Mouse (Mus musculus) limb, embryonic 13.5 days (tissue): ENCODE results near the gene Fam241b. TPM values are rescaled to one million over a fixed set of nuclear protein-coding genes. Genes with fewer than 3 reads are reported as not detected.

ENCODE experiments used
- ATAC-seq: fragments of 200-750 bp; cut with Nextera tagmentation; 2 replicates; pipeline ENCODE4 v1.8.0; 2017; ENCODE audit warnings: low read depth, moderate number of reproducible peaks, moderate TSS enrichment; ENCODE audit not compliant: low FRiP score
- H3K27ac ChIP-seq: fragments of 300-500 bp; sonication (generic); 2 replicates; pipeline ENCODE4 v1.5.1; 2015; ENCODE audit warnings: inconsistent platforms, mild to moderate bottlenecking, moderate library complexity
- H3K27me3 ChIP-seq: fragments of 300-500 bp; sonication (generic); 2 replicates; pipeline ENCODE4 v1.6.1; 2015; ENCODE audit warnings: mild to moderate bottlenecking, inconsistent platforms
- H3K36me3 ChIP-seq: fragments of 300-500 bp; sonication (generic); 2 replicates; pipeline ENCODE4 v1.6.1; 2015; ENCODE audit warnings: inconsistent platforms, mild to moderate bottlenecking, moderate library complexity
- H3K4me1 ChIP-seq: fragments of 300-500 bp; sonication (generic); 2 replicates; pipeline ENCODE4 v1.6.1; 2015; ENCODE audit warnings: inconsistent platforms
- H3K4me2 ChIP-seq: fragments of 300-500 bp; sonication (generic); replicated peaks from 2 replicates; pipeline ENCODE4 v1.6.1; 2015; ENCODE audit warnings: inconsistent platforms, mild to moderate bottlenecking, moderate library complexity
- H3K4me3 ChIP-seq: fragments of 300-500 bp; sonication (generic); 2 replicates; pipeline ENCODE4 v1.5.1; 2015; ENCODE audit warnings: moderate library complexity, mild to moderate bottlenecking, inconsistent platforms
- H3K9ac ChIP-seq: fragments of 300-500 bp; sonication (generic); 2 replicates; pipeline ENCODE4 v1.6.1; 2015; ENCODE audit warnings: mild to moderate bottlenecking, inconsistent platforms
- H3K9me3 ChIP-seq: fragments of 300-500 bp; sonication (generic); 2 replicates; pipeline ENCODE4 v1.6.1; 2016; ENCODE audit warnings: inconsistent platforms
- WGBS: fragments of 180-500 bp; shearing (Covaris S2); methylation state at CpG from one replicate; pipeline ENCODE4 v1.1.7; 2015; 5-methylcytosine and 5-hydroxymethylcytosine counted together
- polyA plus RNA-seq: library from polyadenylated mRNA; unstranded; fragments of >200 nt; fragmentation: Nextera tagmentation; extraction: Ambion mirVana; gene quantifications from 2 replicates; pipeline ENCODE4 v1.2.1, GENCODE M21; 2015

The Fam241b gene
- polyA plus RNA-seq, 1 experiment from 2014 or later = 16.2 TPM

DNA sequence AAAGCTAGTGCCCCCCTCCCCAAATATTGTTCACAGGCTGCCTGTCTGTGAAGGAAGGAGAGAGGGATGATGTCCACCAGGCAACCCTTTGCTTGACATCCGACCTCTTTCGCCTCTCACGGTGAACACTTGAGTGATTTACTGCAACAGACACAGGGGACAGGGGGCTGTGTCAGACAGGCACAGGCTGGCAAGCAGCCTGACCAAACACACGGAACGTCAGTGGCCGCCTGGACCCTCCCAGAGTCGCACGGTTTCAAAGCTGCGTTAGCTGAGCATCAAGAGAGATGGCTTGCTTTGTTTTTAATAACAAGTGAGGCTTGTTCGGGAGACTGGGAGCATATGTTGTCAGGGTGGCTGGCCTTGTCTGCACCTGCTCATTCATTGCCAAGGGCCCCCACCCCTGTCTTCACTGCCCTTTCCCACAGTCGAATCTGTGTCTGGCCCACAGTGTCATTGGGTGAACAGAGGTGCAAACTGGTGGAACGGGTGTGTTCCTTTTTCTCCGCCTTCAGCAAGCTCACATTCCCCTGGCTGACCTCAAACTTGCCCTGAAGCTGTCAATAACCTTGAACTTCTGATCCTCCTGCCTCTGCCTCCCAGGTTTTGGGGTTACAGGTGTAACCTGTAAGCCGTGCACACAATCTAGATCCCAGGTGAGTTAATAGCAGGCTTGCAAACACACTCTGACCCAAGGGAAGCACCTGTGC, 82.6 kb downstream of the Fam241b start:
- Histone ChIP-seq H3K9ac (peak overlapping the region; percentile 15; the same call in 1 of the 2 replicates), H3K4me1 (peaks cover 26% of the 10 kb centered on the region), H3K4me2 (peak overlapping the region; percentile 38), H3K36me3 (no peaks in the 10 kb centered on the region), H3K27ac (peak overlapping the region; percentile 72), H3K27me3 (no peaks in the 10 kb centered on the region), H3K9me3 (no peaks in the 10 kb centered on the region), H3K4me3 (no peak overlapping the region)
- ATAC-seq = no peak
- 22% methylated on average over 14 of the region's 14 CpGs for WGBS

DNA sequence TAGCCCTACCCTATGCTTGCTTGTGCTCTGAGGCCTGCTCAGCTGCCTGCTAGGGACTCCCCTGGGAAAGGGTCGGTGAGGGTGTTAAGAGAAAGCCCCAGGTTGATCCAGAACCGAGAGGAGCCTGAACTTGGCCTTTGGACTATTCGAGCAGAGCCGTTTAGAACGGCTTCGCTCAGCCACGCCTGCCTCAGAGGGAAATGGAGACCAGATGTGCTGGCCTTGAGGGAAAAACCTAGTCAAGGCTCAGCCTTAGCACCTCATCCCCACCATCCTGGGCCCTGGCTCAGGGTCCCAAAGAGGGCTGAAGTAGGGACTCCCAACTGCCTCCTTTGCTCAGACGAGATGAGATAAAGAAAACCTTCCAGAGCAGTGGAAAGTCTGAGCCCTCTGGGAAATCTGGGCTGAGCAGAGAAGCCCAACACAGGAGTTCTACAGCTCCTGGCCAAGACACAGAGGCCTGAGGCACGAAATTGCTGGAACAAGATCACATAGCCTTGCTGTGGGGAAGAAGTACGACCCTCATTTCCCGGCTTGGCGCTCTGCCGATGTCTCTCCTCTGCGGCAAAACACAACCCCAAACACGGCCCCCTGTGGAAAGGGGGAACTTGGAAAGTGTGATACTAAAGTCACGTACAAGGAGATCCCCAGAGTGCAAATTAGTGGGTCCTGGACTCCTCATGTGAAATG, 83.4 kb downstream of the Fam241b start:
- Histone ChIP-seq H3K27ac (peak overlapping the region; percentile 72), H3K4me2 (peak overlapping the region; percentile 38), H3K4me3 (no peak overlapping the region), H3K9me3 (no peaks in the 10 kb centered on the region), H3K9ac (peak overlapping the region; percentile 25), H3K27me3 (no peaks in the 10 kb centered on the region), H3K36me3 (no peaks in the 10 kb centered on the region), H3K4me1 (peaks cover 26% of the 10 kb centered on the region)
- WGBS = 15% methylated on average over 16 of the region's 16 CpGs
- peak; percentile 79 for ATAC-seq

DNA sequence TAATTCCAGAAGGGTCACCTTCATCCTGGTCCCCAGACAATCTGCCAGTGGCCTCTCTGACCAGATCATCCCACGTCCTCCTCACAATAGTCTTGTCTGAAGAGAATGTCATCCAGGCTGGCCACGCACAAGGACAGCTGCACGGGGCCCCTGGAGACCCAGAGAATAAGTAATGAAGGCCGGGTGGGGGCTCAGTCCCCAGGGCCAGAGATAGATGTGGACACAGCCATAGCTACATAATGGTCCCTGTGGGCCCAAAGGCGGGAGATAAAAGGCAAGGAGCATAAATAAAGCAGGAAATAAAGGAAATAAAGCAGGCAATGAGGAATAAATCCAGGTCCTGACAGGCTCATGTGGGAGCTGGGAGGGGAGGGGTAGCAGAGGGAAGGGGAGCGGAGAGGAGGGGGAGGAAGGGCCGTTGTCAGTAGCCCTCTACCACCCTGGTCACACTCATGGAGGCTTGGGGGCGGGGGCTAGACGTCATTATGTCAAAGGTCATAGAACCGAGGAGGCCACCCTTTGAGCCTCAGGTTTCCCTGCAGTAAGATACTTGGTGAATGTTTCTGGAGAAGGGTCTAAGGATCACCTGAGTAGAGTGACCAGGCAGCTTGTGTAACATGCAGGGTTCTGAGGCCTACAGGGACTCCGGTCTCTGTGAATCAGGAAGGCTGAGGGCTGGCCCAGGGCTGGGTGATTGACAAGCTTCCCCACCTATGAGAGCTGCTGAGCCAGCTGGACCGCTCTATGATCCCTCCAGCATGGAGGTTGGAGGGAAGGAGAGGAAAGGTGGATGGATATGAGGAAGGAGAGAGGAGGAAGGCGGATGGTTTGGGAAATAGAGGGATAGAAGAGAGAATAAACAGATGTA, 85.0 kb downstream of the Fam241b start:
- Histone ChIP-seq H3K27me3 (no peaks in the 10 kb centered on the region), H3K4me1 (peaks cover 26% of the 10 kb centered on the region), H3K9ac (no peak overlapping the region), H3K4me2 (no peak overlapping the region), H3K27ac (no peak overlapping the region), H3K36me3 (no peaks in the 10 kb centered on the region), H3K9me3 (no peaks in the 10 kb centered on the region), H3K4me3 (no peak overlapping the region)
- 61% methylated on average over 13 of the region's 13 CpGs for WGBS
- ATAC-seq = no peak

Other genes starting within 250 kb of the Fam241b start
- gene Col13a1, start 164.8 kb downstream of the Fam241b start, polyA plus RNA-seq = 4.0 and 4.6 TPM in 2 replicates
- 0.23 TPM in 1 of 2 replicates, not detected in the other for gene Neurog3, start 10.8 kb downstream of the Fam241b start, polyA plus RNA-seq
- gene Tspan15, start 87.3 kb upstream of the Fam241b start, polyA plus RNA-seq = 15.5 and 15.6 TPM in 2 replicates
- gene Tacr2, start 108.5 kb upstream of the Fam241b start, polyA plus RNA-seq = not detected in 2 replicates
- gene Hk1, start 236.0 kb upstream of the Fam241b start, polyA plus RNA-seq = 40.1 and 44.7 TPM in 2 replicates